Mouse (Mus musculus) left cerebral cortex, adult 9 months (tissue): ENCODE results near the gene Gm9972.

Experiments used
- DNase-seq, 2 experiments: peaks; one replicate each; pipeline ENCODE4 v3.0.0; 2022; ENCODE audit warnings: low spot score in 2 of 2

Gm9972 gene

GRCm38 (mm10) chr11:43035446-43035845 is at the start of gene Gm9972:
Gene Gm9972, plus strand, starts transcription at chr11:43035746.
- DNase-seq, result no peak

- DNase-seq, result peak in 1 of 2 experiments; percentile 15
Measured at GRCm38 (mm10) chr11:42999188-42999587, 36.4 kb upstream of the Gm9972 start.

DNA sequence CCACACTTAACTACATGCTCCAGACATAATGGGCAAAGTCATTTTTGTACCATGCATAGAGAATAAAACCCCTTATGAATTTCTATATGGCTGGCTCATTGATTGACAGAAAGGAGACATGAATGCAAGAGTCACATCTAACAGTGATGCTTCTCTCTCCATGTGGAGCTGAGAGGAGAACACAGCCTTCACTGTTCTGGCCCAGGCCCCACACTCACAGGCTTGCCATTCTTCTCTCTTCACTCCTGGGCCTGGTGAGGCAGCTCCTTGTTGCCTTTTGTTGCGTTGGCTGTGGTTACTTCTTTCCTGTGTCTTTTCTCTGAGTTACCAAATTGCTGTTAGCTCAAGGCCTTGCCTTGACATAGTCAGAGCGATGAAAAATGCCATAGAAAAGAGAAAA is 23.6 kb upstream of the Gm9972 start:
- no peak for DNase-seq

GRCm38 (mm10) chr11:43012980-43013379 is 22.6 kb upstream of the Gm9972 start:
- no peak for DNase-seq

DNA sequence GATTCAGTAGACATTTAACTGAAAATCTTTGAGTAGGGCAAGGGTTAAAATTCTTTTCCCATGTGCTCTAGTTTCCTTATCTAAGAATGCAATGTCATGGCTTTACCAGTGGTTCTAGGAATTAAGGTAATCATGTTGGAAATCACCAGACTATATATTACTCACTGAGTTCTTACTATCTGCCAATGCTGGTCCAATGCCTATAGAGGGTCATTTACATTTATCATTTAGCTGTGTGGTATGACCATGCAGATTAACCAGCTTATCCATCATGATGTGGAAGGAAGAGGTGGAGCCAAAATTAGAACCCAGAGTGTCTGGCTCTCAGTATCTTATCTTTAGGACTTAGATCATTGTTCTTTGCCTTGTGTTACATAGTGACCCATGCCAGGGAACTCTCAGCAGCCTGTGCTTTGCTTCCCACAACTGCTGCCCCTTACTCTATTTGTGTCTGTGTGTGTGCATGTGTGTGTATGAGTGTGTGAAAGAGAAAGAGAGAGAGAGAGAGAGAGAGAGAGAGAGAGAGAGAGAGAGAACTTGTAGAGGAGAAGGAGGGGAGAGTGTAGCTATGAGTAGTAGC is 12.3 kb upstream of the Gm9972 start:
- no peak for DNase-seq

GRCm38 (mm10) chr11:43029813-43030212 is 5.7 kb upstream of the Gm9972 start:
- DNase-seq, result no peak

- no peak for DNase-seq
Measured at GRCm38 (mm10) chr11:43032141-43032540, 3.4 kb upstream of the Gm9972 start.

GRCm38 (mm10) chr11:43045871-43046548 is 10.5 kb downstream of the Gm9972 start:
- no peak for DNase-seq

GRCm38 (mm10) chr11:43049363-43049762 is 13.8 kb downstream of the Gm9972 start:
- no peak for DNase-seq

DNA sequence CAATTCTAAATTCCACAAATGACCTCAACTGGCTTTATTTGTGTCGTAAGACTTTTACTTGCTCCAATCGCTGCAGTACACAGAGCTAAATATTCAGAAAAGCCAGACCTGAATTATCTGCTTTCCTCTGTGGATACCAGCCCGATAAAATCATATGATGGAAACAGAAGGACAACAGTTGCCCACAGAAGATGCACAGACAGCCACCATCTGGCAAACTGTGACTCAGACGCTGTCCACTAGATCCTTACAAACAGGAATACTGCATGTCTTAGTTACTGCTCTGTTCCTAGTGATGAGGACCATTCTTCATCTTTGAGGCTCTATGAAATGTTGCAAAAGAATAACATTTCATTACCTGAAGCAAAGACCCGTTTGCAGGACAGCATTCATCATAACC is 19.4 kb downstream of the Gm9972 start:
- peak; percentile 3 to 51 for DNase-seq

GRCm38 (mm10) chr11:43059437-43059970 is 24.0 kb downstream of the Gm9972 start:
- peak; percentile 8 to 27 for DNase-seq

GRCm38 (mm10) chr11:43062286-43062685 is 26.7 kb downstream of the Gm9972 start:
- DNase-seq, result peak in 1 of 2 experiments; percentile 7

DNA sequence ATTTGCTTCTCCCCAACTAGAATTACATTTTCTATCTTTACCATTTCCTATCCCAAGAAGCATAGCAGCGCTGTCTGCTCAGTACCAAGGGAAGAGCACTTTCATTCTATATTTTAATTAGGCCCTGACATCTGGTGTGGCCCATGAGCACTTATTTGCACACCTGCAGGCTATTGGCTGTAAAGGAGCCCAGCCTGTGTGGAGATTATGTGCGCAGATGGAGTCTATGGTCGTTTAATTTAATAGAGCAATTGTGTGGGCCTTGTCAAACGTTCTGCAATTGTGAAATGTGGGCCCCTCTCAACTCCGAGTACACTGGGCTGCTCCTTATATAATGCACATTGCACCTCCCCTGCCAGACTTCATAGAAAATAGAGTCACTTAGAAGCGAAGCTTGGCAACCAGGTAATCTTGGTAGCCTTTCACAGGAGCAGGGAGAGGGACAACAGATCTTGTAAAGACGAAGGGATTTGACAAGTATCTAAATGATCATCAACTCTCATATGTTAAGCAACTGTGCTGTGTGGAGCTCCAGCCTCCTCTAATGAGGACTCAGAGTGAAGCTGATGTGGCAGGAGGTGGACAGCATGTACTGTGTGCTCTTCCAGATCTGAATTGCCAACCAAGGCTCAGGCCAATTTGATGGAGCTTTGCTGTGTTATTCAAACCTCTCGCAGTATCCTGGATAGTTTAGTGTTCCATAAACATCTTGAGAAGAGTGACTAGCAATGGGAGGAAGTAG is 50.9 kb downstream of the Gm9972 start:
- no peak for DNase-seq
